Mouse (Mus musculus) olfactory bulb, adult 2 months (tissue): ENCODE results near the gene Zfp385a.

ENCODE experiments used
- CTCF ChIP-seq: fragments of 200-500 bp; IDR thresholded peaks from 2 replicates; pipeline ENCODE4 v1.5.1; 2012; ENCODE audit warnings: low read depth, mild to moderate bottlenecking, low read length, moderate library complexity; ENCODE audit not compliant: insufficient read depth
- POLR2A ChIP-seq: fragments of 200-500 bp; IDR thresholded peaks from 2 replicates; pipeline ENCODE4 v1.6.1; 2012; ENCODE audit warnings: mild to moderate bottlenecking, low read depth, low read length, moderate library complexity; ENCODE audit not compliant: insufficient read depth

GRCm38 (mm10) chr15:103334194-103334593 is 5.7 kb downstream of the Zfp385a start:
- TF ChIP-seq CTCF (no peak), POLR2A (no peak)
